Mouse (Mus musculus) 416B (cell line): ENCODE measurements at regions not wholly inside any gene's neighbourhood (a gene's known extent, or its start where the extent isn't known, plus 50 kb on each side); places are given as distances from the start of the nearest gene placed in this dataset.

Experiments
- DNase-seq: peaks from one replicate; pipeline ENCODE4 v3.0.0; 2011; ENCODE audit warnings: low read depth

GRCm38 (mm10) chr11:92858170-92858569, 239.7 kb upstream of the Car10 start:
- no peak for DNase-seq

- peak; percentile 70 for DNase-seq
Observed at GRCm38 (mm10) chr11:92889693-92890454, 208.0 kb upstream of the Car10 start.

GRCm38 (mm10) chr11:92899296-92899695, 198.5 kb upstream of the Car10 start:
- DNase-seq, result no peak
